10 mouse cellular contexts compared by ENCODE assay signal in genomic region chr14:86062885-86063619, GRCm38 (mm10).
DNase-seq lines count a peak whose midpoint lies in the region; ATAC-seq and TF ChIP-seq lines count a peak whose summit lies in the region.
"Had no signal": no experiment of that assay in that cellular context is flagged by ENCODE, and none has a peak within 500 bp of the region (broad histone marks: within the 10 kb centered on the region; RNA-seq: fewer than 3 reads in every experiment).

No protein-coding gene starts in this region.

- H3K4me3 ChIP-seq in heart, postnatal 0 days (ENCODE audit: low read depth, low read length): no peak overlapping the region

- intact Hi-C loops in left cerebral cortex, postnatal 4 days (cut with DNase I): no loop called here

- peak; percentile 22 for DNase-seq in heart, postnatal 0 days (ENCODE audit: low spot score)
- no peak for DNase-seq in heart, adult 18-20 months
- DNase-seq in right cerebral cortex, adult 18-20 months: peak; percentile 8
- DNase-seq in right cerebral cortex, postnatal 36 days (ENCODE audit: low spot score in 2 of 2): no peak
- peak; percentile 23 for DNase-seq in left cerebral cortex, postnatal 4 days
- peak; percentile 20 for DNase-seq in right cerebral cortex, postnatal 4 days
- no peak for DNase-seq in cerebellum, adult 8-10 months
- DNase-seq in heart, adult 11 months: no peak
- DNase-seq: kidney, adult 8-10 months had no signal

- no peaks in the 10 kb centered on the region for H3K4me1 ChIP-seq in heart, postnatal 0 days (ENCODE audit: control insufficient read depth, insufficient read depth)

- ATAC-seq in heart, postnatal 0 days (ENCODE audit: insufficient read depth, low read depth): no peak

- no peaks in the 10 kb centered on the region for H3K9me3 ChIP-seq in heart, postnatal 0 days (replicated peaks; ENCODE audit: control insufficient read depth, low read length)

- no peak overlapping the region for H3K27ac ChIP-seq in heart, postnatal 0 days (ENCODE audit: low read depth)
- H3K27ac ChIP-seq: liver, embryonic 14.5 days had no signal

- H3K36me3 ChIP-seq in heart, postnatal 0 days (replicated peaks; ENCODE audit: control insufficient read depth, insufficient read depth, low read length): no peaks in the 10 kb centered on the region

- H3K4me2 ChIP-seq in heart, postnatal 0 days (ENCODE audit: low read depth, low read length): no peak overlapping the region

- peak; percentile 38 for TF ChIP-seq CTCF in heart, postnatal 0 days (IDR thresholded peaks at IDR 0.05; ENCODE audit: low read depth)

- no peaks in the 10 kb centered on the region for H3K27me3 ChIP-seq in heart, postnatal 0 days (ENCODE audit: control insufficient read depth, insufficient read depth, low read length)

- H3K9ac ChIP-seq in heart, postnatal 0 days (replicated peaks; ENCODE audit: low read depth, low read length): no peak overlapping the region
- H3K9ac ChIP-seq: liver, embryonic 14.5 days had no signal

- WGBS in heart, postnatal 0 days: 68% methylated on average over 11 of the region's 11 CpGs

- no peak for TF ChIP-seq EP300 in heart, postnatal 0 days (IDR thresholded peaks at IDR 0.05; ENCODE audit: low read depth)

Comparison
In these comparisons a context has a peak if more than half of its experiments do, and no peak if none do; other contexts are left out.
1. DNase-seq: peak in heart, postnatal 0 days (single experiment), right cerebral cortex, adult 18-20 months (single experiment), left cerebral cortex, postnatal 4 days (single experiment) and right cerebral cortex, postnatal 4 days (single experiment); none in heart, adult 18-20 months (0 of 2), right cerebral cortex, postnatal 36 days (0 of 2), cerebellum, adult 8-10 months (single experiment) and heart, adult 11 months (single experiment).